Mouse (Mus musculus) T-cell, adult 2 months (primary cell): ENCODE results near the gene Pithd1.

ENCODE experiments used
- DNase-seq: peaks from one replicate; pipeline ENCODE4 v3.0.0; 2022; ENCODE audit warnings: low spot score

Gene Pithd1

GRCm38 (mm10) chr4:135928376-135928775, 58.7 kb downstream of the Pithd1 start:
- DNase-seq = no peak

DNA sequence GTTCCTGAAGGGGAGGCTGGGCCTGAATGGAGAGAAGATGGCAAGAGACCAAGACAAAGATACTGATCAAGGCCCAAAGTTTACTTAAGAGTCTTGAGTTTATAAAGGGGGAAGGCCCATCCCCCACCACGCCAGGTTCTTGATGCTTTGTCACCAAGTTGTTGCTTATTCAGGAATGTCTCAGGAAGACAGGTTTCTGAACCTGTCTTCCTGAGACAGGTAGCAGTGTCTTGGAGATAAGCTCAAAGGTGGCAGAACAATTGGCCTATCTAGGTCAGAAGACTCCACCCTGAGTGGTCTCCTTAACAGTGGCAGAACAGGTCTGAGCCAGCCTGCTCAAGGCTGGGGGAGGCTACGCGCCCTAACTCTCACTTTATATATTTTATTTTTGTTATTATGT, 60.2 kb downstream of the Pithd1 start:
- DNase-seq = no peak

DNA sequence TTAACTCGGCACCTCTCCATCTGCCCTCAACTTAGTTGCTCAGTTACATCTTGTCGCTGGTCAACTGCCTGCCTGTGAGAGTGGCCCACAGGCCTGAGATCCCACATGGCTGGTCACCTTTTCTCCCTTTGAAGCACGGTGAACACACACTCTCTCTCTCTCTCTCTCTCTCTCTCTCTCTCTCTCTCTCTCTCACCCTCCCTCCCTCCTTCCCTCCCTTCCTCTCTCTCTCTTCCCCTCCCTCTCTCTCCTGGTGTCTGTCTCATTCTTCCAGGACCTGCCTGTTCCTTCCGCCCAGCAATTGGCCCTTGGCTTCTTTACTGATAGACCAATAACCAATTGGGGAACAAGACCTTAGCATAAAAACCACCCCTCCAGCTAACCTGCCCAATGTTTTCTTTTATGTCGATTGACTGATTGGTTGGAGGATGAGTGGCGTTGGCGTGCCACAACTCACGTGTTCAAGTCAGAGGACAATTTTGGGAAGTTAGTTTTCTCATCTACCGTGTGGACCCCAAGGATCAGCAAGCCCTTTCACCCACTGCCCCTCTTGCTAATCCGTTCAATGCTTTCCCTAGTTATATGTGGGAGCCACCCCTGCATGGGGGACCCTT, 60.8 kb downstream of the Pithd1 start:
- no peak for DNase-seq
